Mouse (Mus musculus): ENCODE data around the gene Gstt3. TPM values are rescaled to one million over a fixed set of nuclear protein-coding genes. Genes with fewer than 3 reads are reported as not detected.

Gstt3 gene
- polyA plus RNA-seq (2012; rRNA removed; ENCODE audit: low replicate concordance) = 54.3 and 60.2 TPM in 2 replicates

DNA sequence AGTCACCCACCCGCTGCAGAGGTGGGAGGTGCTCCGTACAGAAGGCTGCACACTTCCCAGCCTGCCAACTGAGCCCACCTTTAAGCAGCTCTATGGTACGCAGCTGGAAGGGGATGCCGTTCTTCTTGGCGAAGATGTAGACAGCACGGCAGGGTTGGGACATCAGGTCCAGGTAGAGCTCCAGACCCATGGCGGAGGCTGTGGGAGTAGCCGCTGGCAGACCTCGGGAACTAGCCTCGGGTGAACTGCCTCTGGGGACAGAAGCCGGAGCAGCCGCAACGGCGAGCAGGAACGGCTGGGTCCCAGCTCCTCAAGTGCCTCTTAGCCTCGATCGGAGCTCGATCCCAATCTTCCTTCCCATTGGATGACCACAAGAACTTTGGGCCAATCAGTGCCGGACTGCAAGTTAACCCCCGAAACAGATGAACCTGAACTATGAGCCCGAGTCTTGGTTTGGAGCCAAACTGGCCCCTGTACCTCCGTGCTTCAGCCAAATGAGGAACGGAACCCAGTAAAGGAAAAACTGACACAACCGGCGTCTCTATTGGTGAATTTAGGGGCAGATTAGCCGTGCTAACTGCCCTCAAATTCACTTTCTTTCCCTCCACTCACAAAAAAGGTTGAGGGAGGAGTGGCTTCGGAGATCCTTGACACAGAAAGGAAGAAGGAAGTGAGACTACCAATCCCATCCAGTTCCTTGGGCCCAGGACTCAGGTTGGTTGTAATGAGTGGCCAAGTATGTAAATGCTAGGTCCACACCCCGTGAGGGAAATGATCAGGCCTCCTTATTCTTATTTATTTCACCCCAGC lies at the start of gene Gstt3, which contains the start of gene Gm20441:
Gstt3 (minus strand) TSS at position 646 of the 810 bp plus-strand sequence.
Gm20441 (minus strand) TSS at position 186 of the 810 bp plus-strand sequence.

DNA sequence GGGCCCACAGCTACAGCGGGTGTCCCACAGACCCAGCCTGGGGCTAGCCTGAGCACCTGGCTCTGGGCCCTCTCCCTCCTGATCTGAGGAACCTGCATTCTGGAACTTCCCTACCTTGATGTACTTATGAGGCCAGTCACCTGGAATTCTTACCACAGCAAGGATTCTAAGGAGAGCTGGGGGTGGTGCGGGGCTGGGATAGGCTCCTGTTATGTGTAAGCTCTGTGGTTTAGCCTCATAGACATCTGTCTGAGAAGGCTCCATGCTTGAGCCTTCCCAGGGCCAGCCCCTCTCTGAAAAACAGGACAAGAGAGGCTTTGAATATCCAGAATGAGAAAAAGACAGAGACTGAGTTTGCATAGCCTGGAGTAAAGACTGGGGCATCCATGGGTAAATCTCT lies 41.2 kb upstream of the Gstt3 start, which contains the start of gene Gstt4:
Gstt4 (minus strand) TSS at position 101 of the 400 bp plus-strand sequence.

DNA sequence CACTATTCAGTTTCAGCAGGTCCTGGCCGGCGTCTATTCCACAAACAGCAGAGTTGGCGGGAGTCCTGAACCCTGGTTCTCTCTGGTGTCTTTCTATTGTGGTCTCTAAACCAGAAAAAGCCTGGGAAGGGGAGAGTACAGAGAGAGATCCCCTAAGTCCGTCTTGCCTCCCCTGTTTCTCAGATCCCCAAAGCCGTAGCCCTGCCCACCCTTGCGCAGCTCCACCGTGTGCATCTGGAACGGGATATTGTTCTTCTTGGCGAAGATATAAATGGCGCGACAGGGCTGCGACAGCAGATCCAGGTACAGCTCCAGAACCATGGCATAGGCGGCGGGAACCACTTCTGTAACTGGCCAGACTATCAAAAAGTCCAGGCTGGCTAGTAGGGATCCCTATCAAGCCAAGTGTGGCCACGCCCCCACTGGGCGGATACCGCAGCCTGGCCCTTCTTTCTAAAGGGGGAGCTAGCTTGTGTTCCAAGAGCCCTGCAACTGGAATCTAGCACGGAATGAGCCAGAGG lies 17.0 kb upstream of the Gstt3 start, which contains the start of gene Gstt1:
Gstt1 (minus strand) TSS at position 409 of the 521 bp plus-strand sequence.

DNA sequence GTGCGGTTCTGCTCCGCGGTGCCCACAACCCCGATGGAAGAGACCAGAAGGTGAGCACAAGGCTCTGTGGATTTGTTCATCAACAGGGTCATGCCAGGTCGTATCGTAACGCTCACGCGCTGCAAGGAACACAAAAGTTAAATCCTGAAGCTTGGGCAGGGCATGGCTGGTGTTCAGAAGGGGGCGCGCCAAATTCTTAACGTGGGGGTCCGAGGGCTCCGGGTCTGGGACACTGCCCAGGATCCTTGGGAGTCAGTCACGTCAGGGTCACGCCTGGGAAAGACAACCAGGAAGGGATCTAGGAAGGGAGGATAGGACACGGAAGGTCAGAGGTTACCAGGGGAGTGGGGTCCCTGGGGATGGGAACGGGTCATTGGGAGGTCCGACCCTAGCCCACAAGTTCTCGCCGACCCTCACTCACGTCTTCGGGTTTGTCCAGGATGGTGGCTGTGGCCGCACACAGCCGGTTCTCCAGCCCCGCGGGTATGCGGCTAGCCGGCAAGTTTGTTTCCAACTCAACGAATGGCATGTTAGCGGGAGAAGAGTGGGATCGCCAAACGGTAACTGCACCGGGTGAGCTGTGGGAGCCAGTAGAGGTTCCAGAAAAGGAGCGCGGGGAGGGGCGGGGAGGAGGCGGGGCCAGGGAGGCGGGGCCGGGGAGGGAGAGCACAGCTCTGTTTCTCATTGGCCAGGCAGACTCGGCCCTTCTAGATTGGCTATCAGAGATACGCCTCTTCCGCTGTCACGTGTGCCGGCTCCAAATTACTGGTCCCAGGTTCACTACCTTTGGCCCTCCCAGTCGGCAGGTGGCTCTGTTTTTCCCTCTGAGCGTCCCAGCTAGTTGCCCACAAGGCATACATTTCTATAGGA lies 8.2 kb downstream of the Gstt3 start, which contains the start of gene Ddt:
Ddt (minus strand) TSS at position 620 of the 870 bp plus-strand sequence.

DNA sequence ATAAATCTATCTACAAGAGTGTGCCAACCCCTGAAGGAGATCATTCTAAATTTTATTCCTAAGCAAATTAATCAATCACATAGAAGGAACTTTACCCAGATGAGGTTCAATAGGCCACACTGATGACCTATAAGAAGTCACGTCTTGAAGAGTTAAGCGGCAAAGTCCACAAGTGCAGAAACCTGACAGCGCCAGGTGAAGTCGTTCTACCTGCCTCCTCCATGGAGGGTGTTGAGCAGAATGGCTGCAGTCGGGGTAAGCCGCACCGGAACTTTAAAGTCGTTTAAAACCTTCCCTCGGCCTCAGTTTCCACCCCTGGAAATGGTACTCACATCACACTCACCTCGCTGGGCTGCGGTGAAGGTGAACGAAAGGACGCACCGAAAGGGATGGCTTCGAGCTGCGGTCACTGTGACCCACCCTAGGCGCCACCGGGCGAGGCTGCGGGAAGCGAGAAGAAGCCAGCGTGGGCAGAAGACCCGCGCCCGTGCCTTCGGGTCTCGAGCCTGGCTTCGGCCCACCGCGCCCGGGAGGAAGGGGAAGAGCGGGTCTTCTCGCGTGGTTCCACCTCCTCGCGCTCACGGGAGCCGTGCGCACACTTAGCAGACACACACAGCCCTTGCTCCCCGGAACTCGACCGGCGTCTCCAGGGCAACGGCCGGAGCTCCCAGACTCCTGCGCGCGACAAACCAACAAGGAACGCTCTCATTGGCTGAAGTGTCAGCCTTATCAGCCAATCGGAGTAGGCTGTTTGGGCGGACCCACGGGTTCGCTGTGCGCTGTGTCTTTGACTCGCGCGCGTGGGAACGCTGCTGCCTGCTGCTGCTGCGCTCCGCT lies 17.3 kb downstream of the Gstt3 start, which contains the start of gene Cabin1:
Cabin1 (minus strand) TSS at position 660 of the 837 bp plus-strand sequence.

Other genes with a start within 250 kb of the Gstt3 start
- 1.2 and 2.3 TPM in 2 replicates for gene Lrrc75b, start 221.1 kb downstream of the Gstt3 start, polyA plus RNA-seq (2012; rRNA removed; ENCODE audit: low replicate concordance)
- 547 and 933 TPM in 2 replicates for gene Ggt1, start 219.8 kb downstream of the Gstt3 start, polyA plus RNA-seq (2012; rRNA removed; ENCODE audit: low replicate concordance)
- gene Ggt5, start 192.1 kb downstream of the Gstt3 start, polyA plus RNA-seq (2012; rRNA removed; ENCODE audit: low replicate concordance) = 26.8 and 33.3 TPM in 2 replicates
- gene Susd2, start 137.4 kb downstream of the Gstt3 start, polyA plus RNA-seq (2012; rRNA removed; ENCODE audit: low replicate concordance) = 13.4 and 185 TPM in 2 replicates
- gene Cabin1, start 17.1 kb downstream of the Gstt3 start, polyA plus RNA-seq (2012; rRNA removed; ENCODE audit: low replicate concordance) = 28.9 and 35.0 TPM in 2 replicates
- 72.5 and 123 TPM in 2 replicates for gene Ddt, start 8.0 kb downstream of the Gstt3 start, polyA plus RNA-seq (2012; rRNA removed; ENCODE audit: low replicate concordance)
- 0.35 and 0.62 TPM in 2 replicates for gene Gm20441, start 460 bp downstream of the Gstt3 start, polyA plus RNA-seq (2012; rRNA removed; ENCODE audit: low replicate concordance)
- 155 and 255 TPM in 2 replicates for gene Gstt1, start 17.2 kb upstream of the Gstt3 start, polyA plus RNA-seq (2012; rRNA removed; ENCODE audit: low replicate concordance)
- not detected in 2 replicates for gene Gstt4, start 41.1 kb upstream of the Gstt3 start, polyA plus RNA-seq (2012; rRNA removed; ENCODE audit: low replicate concordance)
- gene Gstt2, start 56.0 kb upstream of the Gstt3 start, polyA plus RNA-seq (2012; rRNA removed; ENCODE audit: low replicate concordance) = 143 and 478 TPM in 2 replicates
- 800 and 939 TPM in 2 replicates for gene Mif, start 78.8 kb upstream of the Gstt3 start, polyA plus RNA-seq (2012; rRNA removed; ENCODE audit: low replicate concordance)
- gene Derl3, start 112.0 kb upstream of the Gstt3 start, polyA plus RNA-seq (2012; rRNA removed; ENCODE audit: low replicate concordance) = 82.6 and 108 TPM in 2 replicates
- 32.6 and 50.7 TPM in 2 replicates for gene Smarcb1, start 140.2 kb upstream of the Gstt3 start, polyA plus RNA-seq (2012; rRNA removed; ENCODE audit: low replicate concordance)
- 2,198 and 3,586 TPM in 2 replicates for gene Chchd10, start 151.7 kb upstream of the Gstt3 start, polyA plus RNA-seq (2012; rRNA removed; ENCODE audit: low replicate concordance)
- 7.4 and 10.6 TPM in 2 replicates for gene Mmp11, start 155.1 kb upstream of the Gstt3 start, polyA plus RNA-seq (2012; rRNA removed; ENCODE audit: low replicate concordance)
- gene Gm867, start 159.3 kb upstream of the Gstt3 start, polyA plus RNA-seq (2012; rRNA removed; ENCODE audit: low replicate concordance) = not detected in 2 replicates
- 15.6 and 34.8 TPM in 2 replicates for gene Vpreb3, start 161.6 kb upstream of the Gstt3 start, polyA plus RNA-seq (2012; rRNA removed; ENCODE audit: low replicate concordance)
- 0.06 and 0.18 TPM in 2 replicates for gene Gm5134, start 173.1 kb upstream of the Gstt3 start, polyA plus RNA-seq (2012; rRNA removed; ENCODE audit: low replicate concordance)

Measured in duodenum, adult 2 months (tissue).